In genomic region chr4:63374331-63374730, GRCm38 (mm10) we compare ENCODE assay signal across 21 mouse cellular contexts. TPM values are rescaled to one million over a fixed set of nuclear protein-coding genes. Genes with fewer than 3 reads are reported as not detected.
A peak's percentile ranks its signal among the peaks of the same experiment; 100 is the strongest.
DNase-seq lines count a peak whose midpoint lies in the region; ATAC-seq and TF ChIP-seq lines count a peak whose summit lies in the region.
"Had no signal": no experiment of that assay in that cellular context is flagged by ENCODE, and none has a peak within 500 bp of the region (broad histone marks: within the 10 kb centered on the region; RNA-seq: fewer than 3 reads in every experiment).

No protein-coding gene starts in this region.

- peaks cover 98% of the 10 kb centered on the region for H3K36me3 ChIP-seq in forebrain, embryonic 13.5 days (ENCODE audit: poor library complexity, severe bottlenecking)
- H3K36me3 ChIP-seq in forebrain, embryonic 12.5 days (replicated peaks), result peaks cover 96% of the 10 kb centered on the region
- H3K36me3 ChIP-seq in MEL (ENCODE audit: control insufficient read depth in 1 of 2, insufficient read depth in 2 of 2, low read length in 2 of 2), result peaks cover 0 to 14% of the 10 kb centered on the region in 2 experiments; a peak in 2 of 4 replicates
- H3K36me3 ChIP-seq in liver, postnatal 0 days (replicated peaks; ENCODE audit: insufficient read depth, low read length), result peaks cover 57% of the 10 kb centered on the region

- TF ChIP-seq RAD21 in MEL (IDR thresholded peaks at IDR 0.05; ENCODE audit: low read depth, low read length), result no peak

- WGBS in forebrain, embryonic 13.5 days, result 90% methylated on average over 12 of the region's 12 CpGs
- 91% methylated on average over 12 of the region's 12 CpGs for WGBS in forebrain, embryonic 12.5 days
- WGBS in liver, postnatal 0 days (ENCODE audit: insufficient replicate concordance), result 42% methylated on average over 12 of the region's 12 CpGs

- TF ChIP-seq POLR2A in MEL (IDR thresholded peaks at IDR 0.05; ENCODE audit: control insufficient read depth in 1 of 2, insufficient read depth in 1 of 2, low read depth in 1 of 2, low read length in 2 of 2, poor library complexity in 1 of 2), result peak in 1 of 2 experiments; percentile 32; a peak in 1 of 4 replicates

- H3K79me2 ChIP-seq in MEL (ENCODE audit: control insufficient read depth, insufficient read depth, low read length, poor library complexity), result no peaks in the 10 kb centered on the region

- peak in 1 of 2 experiments; percentile 32; a peak in 1 of 4 replicates for TF ChIP-seq EP300 in MEL (IDR thresholded peaks at IDR 0.05; ENCODE audit: low read depth in 1 of 2, low read length in 2 of 2)
- peak; percentile 81 for TF ChIP-seq EP300 in liver, postnatal 0 days (IDR thresholded peaks at IDR 0.05; ENCODE audit: low read depth)

- 0 out of 2 replicates have a peak, but pooled peaks cover 7% of the 10 kb centered on the region for H3K4me1 ChIP-seq in forebrain, embryonic 13.5 days
- H3K4me1 ChIP-seq in forebrain, embryonic 12.5 days, result 0 out of 2 replicates have a peak, but pooled peaks cover 6% of the 10 kb centered on the region
- H3K4me1 ChIP-seq in MEL (ENCODE audit: control insufficient read depth in 1 of 2, insufficient read depth in 2 of 2, low read length in 2 of 2), result peaks cover 0 to 16% of the 10 kb centered on the region in 2 experiments; a peak in 3 of 4 replicates
- peaks cover 28% of the 10 kb centered on the region for H3K4me1 ChIP-seq in liver, postnatal 0 days (ENCODE audit: insufficient read depth)
- H3K4me1 ChIP-seq: heart, embryonic 15.5 days had no signal

- no peak for ATAC-seq in forebrain, embryonic 13.5 days
- ATAC-seq in forebrain, embryonic 12.5 days (ENCODE audit: low FRiP score), result no peak
- ATAC-seq in granulocyte monocyte progenitor cell, adult 5-6 weeks (replicated peaks; ENCODE audit: poor library complexity, severe bottlenecking), result 0 out of 2 replicates have a peak, but pooled peaks have one; percentile 28
- peak; percentile 92 for ATAC-seq in liver, postnatal 0 days

- H3K27ac ChIP-seq in forebrain, embryonic 13.5 days, result 0 out of 2 replicates have a peak overlapping the region, but pooled peaks have one; percentile 6
- no peak overlapping the region for H3K27ac ChIP-seq in forebrain, embryonic 12.5 days
- peak overlapping the region; percentile 64 for H3K27ac ChIP-seq in MEL (ENCODE audit: control insufficient read depth, low read depth, low read length)
- H3K27ac ChIP-seq in liver, postnatal 0 days (ENCODE audit: low read depth), result peak overlapping the region; percentile 85
- H3K27ac ChIP-seq: heart, embryonic 15.5 days had no signal

- no peaks in the 10 kb centered on the region for H3K9me3 ChIP-seq in forebrain, embryonic 13.5 days (replicated peaks)
- H3K9me3 ChIP-seq in forebrain, embryonic 12.5 days, result no peaks in the 10 kb centered on the region
- no peaks in the 10 kb centered on the region for H3K9me3 ChIP-seq in MEL (replicated peaks; ENCODE audit: insufficient read depth, low read length)
- no peaks in the 10 kb centered on the region for H3K9me3 ChIP-seq in liver, postnatal 0 days (ENCODE audit: low read length)
- H3K9me3 ChIP-seq: heart, embryonic 15.5 days; megakaryocyte, embryonic 14.5 days had no signal

- peak; percentile 81 for DNase-seq in MEL (ENCODE audit: low read depth, low spot score)
- DNase-seq in liver, postnatal 0 days, result peak; percentile 73
- no peak for DNase-seq in frontal cortex, postnatal 25 days (ENCODE audit: low spot score in 2 of 2)
- DNase-seq in T-cell, adult 2 months (ENCODE audit: low spot score), result no peak
- no peak for DNase-seq in adrenal gland, postnatal 10 days
- DNase-seq: adrenal gland, adult 8-10 months; cerebellum, adult 11 months; gastrocnemius, postnatal 25 days; kidney, postnatal 10 days; layer of hippocampus, adult 9-11 months; retina, postnatal 1 day had no signal

- no peaks in the 10 kb centered on the region for H3K27me3 ChIP-seq in forebrain, embryonic 13.5 days
- H3K27me3 ChIP-seq in forebrain, embryonic 12.5 days, result no peaks in the 10 kb centered on the region
- no peaks in the 10 kb centered on the region for H3K27me3 ChIP-seq in MEL (ENCODE audit: control insufficient read depth in 1 of 2, insufficient read depth in 2 of 2, low read length in 2 of 2)
- H3K27me3 ChIP-seq in liver, postnatal 0 days (ENCODE audit: insufficient read depth, low read length), result no peaks in the 10 kb centered on the region
- H3K27me3 ChIP-seq: heart, embryonic 15.5 days had no signal

- no peak overlapping the region for H3K9ac ChIP-seq in forebrain, embryonic 13.5 days
- no peak overlapping the region for H3K9ac ChIP-seq in forebrain, embryonic 12.5 days
- peak overlapping the region; percentile 31 for H3K9ac ChIP-seq in MEL (ENCODE audit: control insufficient read depth, low read depth, low read length, poor library complexity, severe bottlenecking)
- H3K9ac ChIP-seq in liver, postnatal 0 days (replicated peaks), result peak overlapping the region; percentile 44; the same call in 1 of the 2 replicates
- H3K9ac ChIP-seq: heart, embryonic 15.5 days had no signal

- no peak overlapping the region for H3K4me2 ChIP-seq in forebrain, embryonic 13.5 days
- no peak overlapping the region for H3K4me2 ChIP-seq in forebrain, embryonic 12.5 days
- peak overlapping the region; percentile 59 for H3K4me2 ChIP-seq in liver, postnatal 0 days (ENCODE audit: low read depth, low read length)
- H3K4me2 ChIP-seq: heart, embryonic 15.5 days had no signal

- no peak overlapping the region for H3K4me3 ChIP-seq in forebrain, embryonic 13.5 days
- H3K4me3 ChIP-seq in forebrain, embryonic 12.5 days (replicated peaks), result no peak overlapping the region
- H3K4me3 ChIP-seq in MEL (ENCODE audit: control insufficient read depth in 1 of 2, insufficient read depth in 1 of 2, low read depth in 2 of 2, low read length in 2 of 2), result 0 out of 4 replicates have a peak overlapping the region, but pooled peaks of 1 of the 2 experiments have one; percentile 2
- no peak overlapping the region for H3K4me3 ChIP-seq in liver, postnatal 0 days (ENCODE audit: low read depth, low read length)
- H3K4me3 ChIP-seq: heart, embryonic 15.5 days; megakaryocyte, embryonic 14.5 days had no signal

- no peak for TF ChIP-seq CTCF in MEL (IDR thresholded peaks at IDR 0.05 in 2 of 3, conservative IDR thresholded peaks at IDR 0.05 in 1 of 3; ENCODE audit: control insufficient read depth in 1 of 3, insufficient read depth in 1 of 3, low read depth in 2 of 3, low read length in 3 of 3, poor library complexity in 1 of 3, severe bottlenecking in 1 of 3)
- no peak for TF ChIP-seq CTCF in liver, postnatal 0 days (IDR thresholded peaks at IDR 0.05; ENCODE audit: low read depth)

TF ChIP-seq in MEL, 35 proteins besides CTCF, POLR2A, EP300 and RAD21 (continues in another document):
- TF ChIP-seq CHD1 (IDR thresholded peaks at IDR 0.05; ENCODE audit: low read depth, low read length) (no peak), ZMIZ1 (IDR thresholded peaks at IDR 0.05; ENCODE audit: low read depth, low read length) (no peak), NRF1 (IDR thresholded peaks at IDR 0.05; ENCODE audit: insufficient read depth, low read depth, low read length, poor library complexity, severe bottlenecking) (no peak)

RNA-seq across cellular contexts. Expression of gene Orm2, which starts 12.1 kb away (rescaled TPM):
- not detected in 2 replicates for polyA plus RNA-seq in forebrain, embryonic 13.5 days (2015; fragmentation: Nextera tagmentation; extraction: Ambion mirVana)
- polyA plus RNA-seq in forebrain, embryonic 12.5 days (2016; fragmentation: Nextera tagmentation; extraction: Ambion mirVana), result not detected in 2 replicates
- not detected in 2 replicates for total RNA-seq in MEL (2012; rRNA removed)
- not detected for polyA plus RNA-seq in MEL (2012; ENCODE audit: insufficient read depth in 1 of 2, insufficient read length in 2 of 2, low read depth in 1 of 2, low replicate concordance in 2 of 2, missing spikeins in 1 of 2)
- total RNA-seq in granulocyte monocyte progenitor cell, adult 5-6 weeks (2014; fragmentation: Nextera tagmentation), result not detected in 2 replicates
- not detected in 2 replicates for total RNA-seq in granulocyte monocyte progenitor cell, adult 5-6 weeks (2017)
- polyA plus RNA-seq in liver, postnatal 0 days (2015; fragmentation: Nextera tagmentation; extraction: Ambion mirVana), result not detected in 2 replicates
- total RNA-seq in adrenal gland, postnatal 10 days (2021), result under 1 TPM in 1 of 2 experiments, not detected in 1; 0.84 TPM
- total RNA-seq: left cerebral cortex, postnatal 14 days; monocyte, adult 5-6 weeks had no signal
- polyA plus RNA-seq: cortical plate, adult 2 months; embryonic facial prominence, embryonic 14.5 days; heart, embryonic 15.5 days; neural tube, embryonic 14.5 days had no signal

RNA-seq across cellular contexts. Expression of gene Orm3, which starts 18.4 kb away (rescaled TPM):
- polyA plus RNA-seq in forebrain, embryonic 13.5 days (2015; fragmentation: Nextera tagmentation; extraction: Ambion mirVana), result not detected in 2 replicates
- not detected in 2 replicates for polyA plus RNA-seq in forebrain, embryonic 12.5 days (2016; fragmentation: Nextera tagmentation; extraction: Ambion mirVana)
- total RNA-seq in MEL (2012; rRNA removed), result not detected in 2 replicates
- polyA plus RNA-seq in MEL (2012; ENCODE audit: insufficient read depth in 1 of 2, insufficient read length in 2 of 2, low read depth in 1 of 2, low replicate concordance in 2 of 2, missing spikeins in 1 of 2), result not detected
- total RNA-seq in granulocyte monocyte progenitor cell, adult 5-6 weeks (2014; fragmentation: Nextera tagmentation), result not detected in 2 replicates
- not detected in 2 replicates for total RNA-seq in granulocyte monocyte progenitor cell, adult 5-6 weeks (2017)
- not detected in 2 replicates for polyA plus RNA-seq in liver, postnatal 0 days (2015; fragmentation: Nextera tagmentation; extraction: Ambion mirVana)
- 1 to 10 TPM; 1.5 to 2.2 TPM for total RNA-seq in adrenal gland, postnatal 10 days (2021)
- total RNA-seq: left cerebral cortex, postnatal 14 days; monocyte, adult 5-6 weeks had no signal
- polyA plus RNA-seq: cortical plate, adult 2 months; embryonic facial prominence, embryonic 14.5 days; heart, embryonic 15.5 days; neural tube, embryonic 14.5 days had no signal

RNA-seq across cellular contexts. Expression of gene Akna, which starts 28.8 kb away (rescaled TPM):
- 21.7 and 23.1 TPM in 2 replicates for polyA plus RNA-seq in forebrain, embryonic 13.5 days (2015; fragmentation: Nextera tagmentation; extraction: Ambion mirVana)
- 24.6 and 29.3 TPM in 2 replicates for polyA plus RNA-seq in forebrain, embryonic 12.5 days (2016; fragmentation: Nextera tagmentation; extraction: Ambion mirVana)
- 3.9 and 6.2 TPM in 2 replicates for total RNA-seq in MEL (2012; rRNA removed)
- polyA plus RNA-seq in MEL (2012; ENCODE audit: insufficient read depth in 1 of 2, insufficient read length in 2 of 2, low read depth in 1 of 2, low replicate concordance in 2 of 2, missing spikeins in 1 of 2), result 10 to 100 TPM in 1 of 2 experiments, not detected in 1; 14.1 TPM
- total RNA-seq in granulocyte monocyte progenitor cell, adult 5-6 weeks (2014; fragmentation: Nextera tagmentation), result 32.9 and 33.6 TPM in 2 replicates
- 9.7 and 13.6 TPM in 2 replicates for total RNA-seq in granulocyte monocyte progenitor cell, adult 5-6 weeks (2017)
- 4.6 and 5.2 TPM in 2 replicates for polyA plus RNA-seq in liver, postnatal 0 days (2015; fragmentation: Nextera tagmentation; extraction: Ambion mirVana)
- total RNA-seq in adrenal gland, postnatal 10 days (2021), result 1 to 10 TPM; 7.4 to 7.7 TPM

RNA-seq across cellular contexts. Expression of gene Orm1, which starts 30.0 kb away (rescaled TPM):
- not detected in 2 replicates for polyA plus RNA-seq in forebrain, embryonic 13.5 days (2015; fragmentation: Nextera tagmentation; extraction: Ambion mirVana)
- not detected in 2 replicates for polyA plus RNA-seq in forebrain, embryonic 12.5 days (2016; fragmentation: Nextera tagmentation; extraction: Ambion mirVana)
- not detected in 2 replicates for total RNA-seq in MEL (2012; rRNA removed)
- polyA plus RNA-seq in MEL (2012; ENCODE audit: insufficient read depth in 1 of 2, insufficient read length in 2 of 2, low read depth in 1 of 2, low replicate concordance in 2 of 2, missing spikeins in 1 of 2), result not detected
- total RNA-seq in granulocyte monocyte progenitor cell, adult 5-6 weeks (2014; fragmentation: Nextera tagmentation), result not detected in 2 replicates
- 1.3 and 3.2 TPM in 2 replicates for total RNA-seq in granulocyte monocyte progenitor cell, adult 5-6 weeks (2017)
- polyA plus RNA-seq in liver, postnatal 0 days (2015; fragmentation: Nextera tagmentation; extraction: Ambion mirVana), result 2.5 and 4.5 TPM in 2 replicates
- 10 to 100 TPM in 1 of 2 experiments, 1 to 10 TPM in 1; 3.2 to 11.8 TPM for total RNA-seq in adrenal gland, postnatal 10 days (2021)
- total RNA-seq: left cerebral cortex, postnatal 14 days; monocyte, adult 5-6 weeks had no signal
- polyA plus RNA-seq: cortical plate, adult 2 months; heart, embryonic 15.5 days; neural tube, embryonic 14.5 days had no signal

Comparison
In these comparisons a context has a peak if more than half of its experiments do, and no peak if none do; other contexts are left out.
1. ATAC-seq: peak in granulocyte monocyte progenitor cell, adult 5-6 weeks (single experiment) and liver, postnatal 0 days (single experiment); none in forebrain, embryonic 13.5 days (single experiment) and forebrain, embryonic 12.5 days (single experiment).
2. H3K9ac ChIP-seq: peak in MEL (single experiment) and liver, postnatal 0 days (single experiment); none in forebrain, embryonic 13.5 days (single experiment) and forebrain, embryonic 12.5 days (single experiment).
3. DNase-seq: peak in MEL (single experiment) and liver, postnatal 0 days (single experiment); none in frontal cortex, postnatal 25 days (0 of 2), T-cell, adult 2 months (single experiment) and adrenal gland, postnatal 10 days (single experiment).